Mouse (Mus musculus) layer of hippocampus, postnatal 14 days (tissue): ENCODE measurements around the gene Rilp. TPM values are rescaled to one million over a fixed set of nuclear protein-coding genes. Genes with fewer than 3 reads are reported as not detected.
"Not testable (repeated sequence)": the region's sequence is repeated elsewhere in the genome, so short reads cannot be mapped to it uniquely, and the experiment has no call there.

Experiments
- DNase-seq, 2 experiments: peaks; one replicate each; pipeline ENCODE4 v3.0.0; 2021 to 2022; ENCODE audit warnings: low spot score in 2 of 2, mixed read lengths in 1 of 2
- microRNA-seq, 2 experiments: library from miRNA; unstranded; fragments of <30 nt; microRNA quantifications; one replicate each; pipeline ENCODE4 v1.2.0; 2021
- total RNA-seq, 2 experiments: library from RNA; stranded (reverse); gene quantifications; 2 replicates each; pipeline ENCODE4 v1.2.3; 2021

Rilp gene
- total RNA-seq, 2 experiments from 2014 or later: 3.7 to 5.0 TPM

DNA sequence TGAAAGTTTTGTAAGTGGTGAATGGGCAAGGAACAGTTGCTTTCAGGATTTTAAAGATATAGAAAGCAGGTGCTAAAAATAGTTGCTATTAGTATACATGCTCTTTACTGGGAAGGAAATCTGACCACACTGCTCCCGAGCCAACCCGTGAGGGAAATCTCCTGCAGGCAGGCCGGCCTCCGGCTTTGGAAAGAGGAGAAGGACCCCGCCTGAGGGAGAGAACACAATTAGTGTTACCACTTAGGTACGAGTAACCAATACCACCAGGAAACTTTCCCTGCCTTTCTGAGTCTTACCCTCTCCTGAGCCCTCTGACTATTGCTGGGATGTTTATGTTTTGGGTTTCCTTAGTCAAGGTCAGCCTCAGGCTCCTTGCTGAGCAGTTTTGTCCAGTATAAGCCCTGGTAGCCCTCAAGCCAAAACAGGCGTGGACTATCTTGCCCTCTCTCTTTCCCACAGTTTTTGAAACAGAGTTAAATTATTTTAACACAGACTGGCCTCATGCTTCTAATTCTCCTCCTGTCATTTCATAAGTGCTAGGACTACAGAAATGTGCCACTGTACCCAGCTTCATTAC lies 43.1 kb downstream of the Rilp start:
- no peak for DNase-seq

DNA sequence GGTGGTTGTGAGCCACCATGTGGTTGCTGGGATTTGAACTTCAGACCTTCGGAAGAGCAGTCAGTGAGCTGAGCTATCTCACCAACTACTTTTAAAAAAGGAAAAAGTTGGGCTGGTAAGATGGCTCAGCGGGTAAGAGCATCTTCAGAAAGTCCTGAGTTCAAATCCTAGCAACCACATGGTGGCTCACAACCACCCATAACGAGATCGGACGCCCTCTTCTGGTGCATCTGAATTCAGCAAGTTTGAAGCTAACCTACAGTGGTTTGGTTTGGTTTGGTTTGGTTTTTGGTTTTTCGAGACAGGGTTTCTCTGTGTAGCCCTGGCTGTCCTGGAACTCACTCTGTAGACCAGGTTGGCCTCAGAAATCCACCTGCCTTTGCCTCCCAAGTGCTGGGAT lies 46.1 kb downstream of the Rilp start:
- not testable (repeated sequence) for DNase-seq

DNA sequence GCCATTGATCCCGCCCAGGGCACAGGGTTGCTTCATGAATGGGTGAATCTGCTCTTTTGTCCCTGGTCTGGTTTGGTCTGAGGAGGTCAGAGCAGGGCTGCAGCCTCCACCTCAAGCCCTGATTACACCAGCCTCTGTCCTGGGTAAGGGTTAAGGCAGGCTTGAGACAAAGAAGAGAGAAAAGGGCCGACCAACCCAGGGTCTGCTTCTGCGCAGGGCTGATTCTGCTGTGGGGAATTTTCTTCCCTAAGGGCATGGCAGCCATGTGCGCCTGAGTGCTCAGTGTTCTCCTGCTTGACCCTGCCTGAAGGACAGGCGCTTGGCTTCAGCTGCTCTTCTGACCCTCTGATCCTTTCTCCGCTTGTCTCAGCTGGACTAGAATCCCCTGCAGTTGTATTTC lies 47.2 kb downstream of the Rilp start:
- DNase-seq: no peak

GRCm38 (mm10) chr11:75558101-75558500 lies 48.2 kb downstream of the Rilp start:
- DNase-seq: no peak

DNA sequence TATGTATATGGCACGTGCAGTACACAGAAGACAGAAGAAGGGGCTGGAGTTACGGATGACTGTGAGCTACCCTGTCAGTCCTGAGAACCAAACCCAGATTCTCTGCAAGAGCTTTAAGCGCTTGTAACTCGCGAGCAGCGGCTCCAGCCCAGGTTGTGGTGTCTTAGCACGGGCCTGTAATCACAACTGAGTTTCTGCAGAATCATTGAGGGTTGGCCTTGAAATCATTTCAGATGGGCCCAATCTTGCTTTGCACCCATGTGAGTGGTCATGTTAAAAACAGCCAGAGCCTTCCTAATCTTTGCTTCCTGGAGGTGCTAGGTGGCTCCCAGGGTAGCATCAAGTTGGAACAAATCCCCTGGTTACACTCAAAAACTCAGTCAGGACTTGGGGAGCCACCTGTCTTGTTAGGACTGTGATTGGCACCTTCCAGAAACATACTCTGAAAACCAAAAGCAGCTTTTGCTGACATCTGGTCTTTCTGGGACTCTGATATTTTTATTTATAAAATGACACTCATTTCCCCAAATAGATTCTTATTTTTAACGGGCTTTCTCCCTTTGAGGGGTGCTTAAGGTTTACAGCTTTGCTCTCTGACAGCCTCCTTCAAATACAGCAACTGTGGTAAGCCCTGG lies 50.1 kb downstream of the Rilp start:
- DNase-seq: peak in 1 of 2 experiments; percentile 52

DNA sequence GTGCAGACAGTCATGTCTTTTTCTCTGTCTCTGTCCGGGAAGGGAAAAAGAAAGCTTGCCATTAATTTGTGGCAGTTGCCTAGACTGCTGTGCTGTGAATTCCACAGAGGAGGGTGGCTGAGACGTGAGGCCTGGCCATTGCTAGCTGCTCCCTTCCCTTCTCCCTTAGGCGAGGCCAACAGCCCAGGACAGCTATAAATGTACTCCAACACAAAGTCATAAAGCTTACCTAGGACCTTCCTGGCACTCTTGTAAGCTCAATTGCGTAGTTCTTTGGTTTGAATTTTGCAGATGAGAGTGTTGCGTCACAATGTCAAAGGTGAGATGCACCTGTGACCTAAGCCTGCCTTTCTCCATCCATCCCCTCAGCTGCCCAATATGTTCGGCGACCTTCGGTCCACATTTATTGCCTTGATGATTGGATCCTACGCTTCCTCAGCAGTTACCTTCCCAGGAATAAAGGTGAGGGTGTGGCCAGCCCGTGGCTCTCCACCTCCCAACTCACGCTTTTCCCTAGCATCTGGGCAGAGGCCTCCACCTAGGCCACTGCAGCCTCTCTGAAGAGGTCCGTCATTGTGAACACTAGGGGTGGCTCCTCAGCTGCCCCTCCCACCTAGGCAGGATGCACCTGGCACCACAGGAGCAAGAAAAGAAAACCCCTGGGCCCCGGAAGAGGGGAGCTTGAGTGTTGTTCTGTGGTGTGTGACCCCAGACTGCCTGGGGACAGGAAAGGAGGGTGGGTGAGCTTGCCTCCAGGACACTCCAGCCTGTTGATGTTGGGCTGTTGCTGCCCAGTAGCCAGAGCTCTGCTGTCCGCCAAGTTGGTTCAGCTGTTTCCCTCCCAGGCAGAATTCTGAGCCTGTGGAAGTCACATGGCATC lies 50.9 kb downstream of the Rilp start:
- DNase-seq: no peak

DNA sequence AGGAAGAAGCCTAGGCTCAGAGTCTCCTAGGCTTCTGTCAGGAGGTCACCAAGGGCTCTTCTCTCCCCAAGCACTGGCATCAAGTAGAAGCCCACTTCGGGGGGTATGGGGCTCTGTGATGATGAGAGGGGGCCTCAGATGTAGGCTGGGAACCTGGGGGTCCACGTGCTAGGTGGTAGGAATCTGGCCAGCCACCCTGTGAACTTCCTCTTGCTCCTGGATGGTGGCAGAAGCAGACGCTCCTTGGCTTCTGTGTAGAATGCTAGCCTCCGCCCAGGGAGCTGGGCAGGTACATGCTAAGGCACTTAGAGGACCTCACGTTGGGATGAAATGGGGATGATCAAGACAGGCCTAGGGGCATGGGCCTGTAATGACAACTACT lies 51.5 kb downstream of the Rilp start:
- no peak for DNase-seq

Small RNAs within 50 kb of the gene (microRNA-seq; reads per million reads assigned to microRNA genes)
- gene Mir22 (3,780 to 8,482 reads per million in 2 experiments), gene Mir3971 (0 reads per million in 2 experiments)

Other genes starting within 250 kb of the Rilp start
- gene Rpa1, start 161.8 kb upstream of the Rilp start, total RNA-seq: 10 to 100 TPM; 57.2 to 66.7 TPM
- 10 to 100 TPM; 10.6 to 12.3 TPM for gene Smyd4, start 161.7 kb upstream of the Rilp start, total RNA-seq
- 10 to 100 TPM; 20.3 to 36.0 TPM for gene Serpinf1, start 87.4 kb upstream of the Rilp start, total RNA-seq
- gene Serpinf2, start 70.5 kb upstream of the Rilp start, total RNA-seq: under 1 TPM; 0.62 to 0.71 TPM
- gene Wdr81, start 55.4 kb upstream of the Rilp start, total RNA-seq: 10 to 100 TPM; 22.5 TPM
- gene Tlcd2, start 48.4 kb upstream of the Rilp start, total RNA-seq: 1 to 10 TPM in 1 of 2 experiments, under 1 TPM in 1; 0.45 to 1.0 TPM
- gene Prpf8, start 23.3 kb upstream of the Rilp start, total RNA-seq: 100 to 1,000 TPM; 111 to 113 TPM
- 1 to 10 TPM; 2.9 to 3.3 TPM for gene Scarf1, start 3.4 kb downstream of the Rilp start, total RNA-seq
- gene Slc43a2, start 21.6 kb downstream of the Rilp start, total RNA-seq: 10 to 100 TPM; 40.5 to 44.7 TPM
- 100 to 1,000 TPM; 312 to 321 TPM for gene Pitpna, start 78.0 kb downstream of the Rilp start, total RNA-seq
- 10 to 100 TPM; 49.7 to 58.8 TPM for gene Inpp5k, start 120.9 kb downstream of the Rilp start, total RNA-seq
- gene Myo1c, start 140.4 kb downstream of the Rilp start, total RNA-seq: 10 to 100 TPM; 20.1 to 21.1 TPM
- gene Crk, start 169.2 kb downstream of the Rilp start, total RNA-seq: 100 to 1,000 TPM; 127 to 129 TPM
- gene Ywhae, start 222.8 kb downstream of the Rilp start, total RNA-seq: 1,000 to 10,000 TPM; 1,350 to 1,430 TPM